Mouse (Mus musculus) left cerebral cortex, postnatal 25 days (tissue): ENCODE data around the gene Cops2. TPM values are rescaled to one million over a fixed set of nuclear protein-coding genes. Genes with fewer than 3 reads are reported as not detected.

Experiments used
- DNase-seq, 2 experiments: peaks; one replicate each; pipeline ENCODE4 v3.0.0; 2022; ENCODE audit warnings: low spot score in 2 of 2, mixed read lengths in 1 of 2
- intact Hi-C: fragments of 180-260 bp; cut with DNase I; formaldehyde crosslinking; loops from one replicate; pipeline ENCODE4 v1.15.1; 2025
- total RNA-seq, 2 experiments: library from RNA; stranded (reverse); gene quantifications; 2 replicates each; pipeline ENCODE4 v1.2.3; 2021

Cops2 gene
- total RNA-seq: 100 to 1,000 TPM; 101 to 103 TPM

DNA sequence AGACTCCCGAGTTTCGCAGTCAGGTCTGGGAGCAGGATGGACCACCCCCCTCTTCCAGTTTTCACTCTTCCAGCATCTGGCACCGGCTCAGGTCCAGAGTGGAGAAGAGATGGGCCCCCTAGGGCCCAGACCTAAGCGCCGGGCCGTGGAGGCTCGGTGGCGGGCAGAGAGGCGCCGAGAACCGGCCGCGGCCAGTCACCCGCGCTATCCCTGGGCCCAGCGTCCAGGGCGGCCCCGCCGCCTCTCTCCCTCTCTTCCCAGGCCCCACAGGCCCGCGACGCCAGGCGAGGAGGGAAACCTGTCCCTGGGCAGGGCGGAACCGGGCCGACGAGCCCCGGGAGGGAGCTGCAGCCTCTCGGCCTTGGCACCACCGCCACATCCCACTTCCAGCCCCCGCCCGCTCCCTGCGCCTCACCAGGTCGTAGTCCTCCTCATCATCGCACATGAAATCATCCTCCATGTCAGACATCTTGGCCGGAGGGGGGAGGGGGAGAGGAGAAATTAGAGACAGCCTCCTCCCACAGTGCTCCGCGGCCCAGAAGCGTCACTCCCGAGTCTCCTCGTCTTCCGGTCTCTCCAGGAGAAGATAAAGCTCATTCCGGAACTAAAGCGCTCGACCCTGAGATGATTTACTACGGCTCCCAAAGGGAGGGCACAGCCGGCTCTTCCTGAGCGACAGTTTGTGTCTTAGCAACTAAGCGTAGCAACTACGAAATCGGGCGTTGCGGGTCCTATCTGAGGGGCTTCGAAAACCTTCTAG lies at the start of gene Cops2, which contains the start of gene Galk2:
Cops2 (minus strand) TSS at position 619 of the 760 bp plus-strand sequence.
Galk2 (plus strand) TSS at position 589 of the 760 bp plus-strand sequence.
- intact Hi-C loops: loop anchor here (1.0 to 10.0 kb wide), 3 partner anchors 76 to 294 kb away; partner anchors contain the start of genes Dtwd1, Fam227b and Secisbp2l

DNA sequence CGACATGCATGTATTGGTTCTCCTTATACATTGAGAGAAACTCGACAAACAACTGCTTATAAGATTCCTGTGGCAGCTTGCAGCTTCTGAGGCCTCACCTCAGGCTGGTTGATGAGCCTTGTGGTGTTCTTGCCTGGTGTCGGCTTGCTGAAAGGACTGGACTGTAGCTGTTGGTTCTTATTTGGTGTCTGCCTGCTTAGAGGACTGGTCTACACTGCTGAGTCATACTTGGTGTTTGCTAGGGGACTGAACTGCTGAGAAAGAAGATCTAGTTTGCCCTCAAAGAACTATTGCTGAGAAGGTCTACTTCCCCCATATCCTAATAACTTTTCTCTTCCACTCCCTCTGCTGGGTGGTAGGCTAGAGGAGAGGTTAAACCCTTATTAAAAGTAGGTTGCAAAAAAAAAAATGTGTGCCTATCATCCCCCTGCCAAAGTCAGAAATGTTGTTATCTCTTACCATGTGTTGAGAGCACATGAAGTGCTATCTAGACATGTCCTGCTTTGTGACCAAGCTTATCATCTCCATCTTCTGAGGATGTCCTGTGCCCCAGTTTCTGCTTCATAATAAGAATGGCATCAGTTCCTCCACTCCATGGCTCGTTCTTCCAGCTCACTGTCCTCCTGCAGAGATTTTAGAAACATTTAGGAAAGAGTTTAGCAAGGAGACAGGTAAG lies 48.8 kb upstream of the Cops2 start:
- DNase-seq: no peak
- intact Hi-C loops: no loop called here

More for the DNA sequence above, at the start of gene Cops2, which contains the start of gene Galk2:
- DNase-seq: peak; percentile 96 to 98

DNA sequence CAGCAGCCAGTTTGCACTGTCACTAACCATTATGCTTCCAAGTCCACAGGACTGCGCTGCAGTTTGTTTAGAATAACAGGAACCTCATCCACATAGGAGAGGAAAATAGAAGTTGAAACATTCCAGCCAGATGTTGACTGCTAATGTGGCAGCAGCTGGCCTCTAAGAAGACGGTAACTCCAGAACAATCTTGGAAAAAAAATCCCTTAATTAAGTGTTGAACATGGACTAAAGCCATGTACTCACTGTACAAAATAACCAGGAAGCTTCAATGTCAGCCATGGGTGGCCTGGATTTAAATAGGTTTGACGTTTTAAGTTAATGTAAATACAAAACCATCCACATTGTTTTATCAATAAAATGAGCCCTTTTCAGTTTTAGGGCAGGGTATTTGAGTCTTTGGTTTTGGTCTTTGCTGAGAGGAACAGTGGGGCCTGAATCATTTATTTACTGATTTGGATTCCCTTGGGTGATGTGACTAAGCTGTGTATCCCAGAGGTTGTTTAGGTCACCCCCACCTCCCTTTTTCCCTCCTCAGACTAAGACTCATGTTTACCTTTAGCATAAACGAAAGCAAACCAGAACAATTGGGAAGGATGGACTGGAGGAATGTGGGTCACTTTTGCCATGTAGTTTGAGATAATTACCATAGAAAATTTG lies 47.6 kb upstream of the Cops2 start:
- DNase-seq: no peak
- intact Hi-C loops: no loop called here

DNA sequence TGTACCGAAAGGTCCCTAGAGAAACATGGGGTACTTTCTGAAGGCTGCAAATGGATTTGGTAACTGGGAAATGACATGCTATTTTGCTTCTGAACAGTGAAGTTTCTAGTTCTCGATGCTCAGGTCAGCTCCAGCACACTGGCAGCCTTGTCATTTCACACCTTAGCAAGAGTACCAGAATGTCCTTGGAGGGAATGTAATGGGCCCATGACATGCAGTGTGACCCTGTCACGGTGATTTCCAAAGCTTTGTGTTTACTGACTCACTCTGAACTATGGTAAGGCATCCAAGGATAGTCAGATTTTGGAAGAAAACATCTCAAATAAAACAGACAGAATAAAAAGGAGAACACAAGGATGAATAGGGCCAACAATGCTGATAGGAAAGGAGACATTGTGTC lies 42.5 kb upstream of the Cops2 start:
- intact Hi-C loops: no loop called here
- no peak for DNase-seq

DNA sequence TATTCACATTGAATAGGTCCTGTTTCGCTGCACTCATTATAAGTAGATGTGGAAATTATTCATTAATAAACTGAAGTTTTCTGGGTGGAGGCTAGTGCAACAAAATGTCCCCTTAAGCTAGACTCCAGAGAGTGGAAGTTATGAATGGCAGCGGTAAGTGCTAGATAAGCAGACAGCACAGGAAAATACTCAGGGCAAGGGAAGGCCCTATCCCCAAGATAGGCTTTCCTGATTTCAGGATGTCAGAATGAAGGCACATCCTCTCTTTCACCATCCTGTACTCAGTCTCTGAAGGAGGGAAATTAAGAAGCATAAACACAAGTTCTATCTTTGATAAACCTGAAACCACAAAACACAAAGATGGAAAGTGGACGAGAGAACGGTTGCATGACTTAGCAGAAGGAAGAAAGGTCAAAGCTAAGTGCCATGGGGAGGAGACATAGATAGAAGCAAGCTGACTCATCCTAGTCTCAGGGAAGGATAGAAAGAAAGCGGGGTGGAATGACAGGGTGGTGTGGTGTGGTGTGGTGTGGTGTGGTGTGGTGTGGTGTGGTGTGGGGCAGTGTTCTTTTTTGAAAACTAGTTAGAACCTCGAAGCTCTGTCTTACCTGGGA lies 42.0 kb upstream of the Cops2 start:
- DNase-seq: no peak
- intact Hi-C loops: no loop called here

DNA sequence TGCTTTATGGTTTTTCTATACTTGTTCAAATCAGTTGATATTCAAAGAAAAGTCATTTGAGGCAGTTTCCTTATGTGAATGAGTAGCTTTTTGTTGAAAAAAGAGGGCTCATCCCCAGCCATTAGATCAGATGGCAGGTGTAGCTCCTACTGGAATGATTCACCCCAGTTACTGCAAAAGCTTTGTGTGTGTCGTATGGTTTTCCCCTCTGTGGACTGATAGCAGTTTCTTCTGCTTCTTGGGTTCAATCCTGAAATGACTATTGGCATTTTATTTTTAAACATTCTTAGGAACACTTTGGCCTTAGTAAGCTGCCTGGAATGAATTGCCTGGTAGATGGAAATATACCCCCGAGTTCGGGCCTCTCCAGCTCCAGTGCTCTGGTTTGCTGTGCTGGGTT lies 37.4 kb upstream of the Cops2 start:
- intact Hi-C loops: loop anchor here (10.0 kb wide), 1 partner anchor 528 kb away; no protein-coding TSS in a partner anchor
- no peak for DNase-seq

DNA sequence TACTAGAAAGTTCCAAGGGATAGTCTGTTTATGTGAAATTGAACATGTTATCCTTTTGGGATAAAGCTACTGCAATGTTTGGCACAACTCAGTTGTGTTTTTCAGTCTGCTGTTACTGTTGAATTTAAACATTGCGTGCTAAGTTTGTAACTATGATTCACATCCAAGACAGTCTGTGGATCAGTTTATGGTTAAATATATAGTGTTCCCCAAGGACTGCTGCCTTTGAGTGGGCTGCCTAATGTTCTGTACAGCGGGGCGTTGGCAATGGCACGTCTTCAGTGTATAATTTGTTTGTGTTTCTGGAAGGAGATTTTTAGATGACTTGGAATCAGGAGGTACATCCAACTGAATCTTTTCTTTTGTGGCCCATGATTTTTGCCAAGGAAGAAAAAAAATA lies 36.2 kb upstream of the Cops2 start:
- intact Hi-C loops: loop anchor here (1.0 to 10.0 kb wide), 2 partner anchors 139 to 530 kb away; partner anchors contain the start of gene Fgf7
- DNase-seq: peak; percentile 6 to 43

DNA sequence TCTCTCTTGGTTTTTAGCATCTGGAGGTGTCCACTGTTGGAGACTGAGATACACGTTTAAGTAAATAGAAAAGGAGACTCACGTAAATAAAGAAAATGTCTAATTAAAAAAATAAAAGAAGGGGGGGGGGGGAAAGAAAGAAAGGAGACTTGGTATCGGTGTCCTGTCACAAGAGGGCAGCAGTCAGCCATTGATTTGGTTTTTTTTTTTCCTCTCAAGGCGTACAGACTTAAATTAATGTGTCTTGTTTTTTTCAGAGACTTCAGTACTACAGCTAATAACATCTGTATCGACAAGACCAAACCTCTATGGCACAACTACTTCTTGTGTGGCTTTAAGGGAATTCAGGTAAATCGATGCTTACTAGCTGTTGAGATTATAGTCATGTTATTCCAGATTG lies 34.2 kb upstream of the Cops2 start:
- DNase-seq: peak; percentile 10 to 28
- intact Hi-C loops: loop anchor here (1.0 to 10.0 kb wide), 4 partner anchors 354 to 629 kb away; no protein-coding TSS in a partner anchor

DNA sequence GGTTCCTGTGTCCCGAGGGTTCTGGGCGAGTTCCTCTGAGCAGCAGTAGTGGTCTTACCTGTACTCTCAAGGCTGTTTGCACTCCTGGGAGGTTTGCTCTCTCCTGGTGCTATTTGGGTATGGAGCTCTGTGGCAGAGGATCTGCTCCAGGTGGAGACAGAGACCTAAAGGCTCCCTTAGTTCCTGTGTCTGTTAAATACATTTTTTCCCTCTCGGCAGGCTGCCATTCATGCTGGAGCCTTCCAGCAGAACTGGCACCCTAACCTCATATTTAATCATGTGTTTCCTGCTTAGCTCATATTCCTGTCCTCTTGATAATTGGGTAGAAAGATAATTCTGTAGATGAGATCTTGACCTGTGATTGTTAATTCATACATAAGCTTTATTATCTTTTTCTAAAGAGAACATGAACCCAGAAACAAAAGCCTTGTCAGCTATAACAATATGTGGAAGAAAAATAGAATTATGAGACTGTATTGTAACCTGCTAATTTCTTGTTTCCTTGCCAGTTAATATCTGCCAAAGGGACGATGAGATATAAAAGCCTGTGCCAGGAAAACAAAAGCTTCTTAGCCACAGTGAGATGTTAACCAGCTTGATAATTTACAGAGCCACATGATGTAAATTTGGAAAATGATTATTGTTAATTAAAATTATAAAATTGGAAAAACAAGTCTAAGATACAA lies 27.1 kb upstream of the Cops2 start:
- intact Hi-C loops: no loop called here
- DNase-seq: no peak

DNA sequence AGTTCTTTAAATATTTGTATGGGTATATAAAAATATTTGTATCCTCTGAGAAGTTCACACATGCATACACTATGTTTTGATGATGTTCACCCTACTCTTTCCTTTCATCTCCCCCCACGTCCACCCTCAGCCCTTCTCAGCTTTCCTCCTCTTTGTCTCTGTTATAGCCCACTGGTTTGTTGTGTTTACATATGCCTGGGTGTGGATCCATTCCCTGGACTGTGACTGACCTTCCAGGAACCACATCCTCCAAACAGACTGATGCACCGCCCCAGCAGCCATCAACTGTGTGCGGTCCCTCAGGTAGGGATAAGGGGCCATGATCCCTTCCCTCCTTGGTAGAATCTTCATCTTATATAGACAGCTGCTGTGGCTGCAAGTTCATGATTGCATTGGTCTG lies 11.2 kb upstream of the Cops2 start:
- no peak for DNase-seq
- intact Hi-C loops: no loop called here

DNA sequence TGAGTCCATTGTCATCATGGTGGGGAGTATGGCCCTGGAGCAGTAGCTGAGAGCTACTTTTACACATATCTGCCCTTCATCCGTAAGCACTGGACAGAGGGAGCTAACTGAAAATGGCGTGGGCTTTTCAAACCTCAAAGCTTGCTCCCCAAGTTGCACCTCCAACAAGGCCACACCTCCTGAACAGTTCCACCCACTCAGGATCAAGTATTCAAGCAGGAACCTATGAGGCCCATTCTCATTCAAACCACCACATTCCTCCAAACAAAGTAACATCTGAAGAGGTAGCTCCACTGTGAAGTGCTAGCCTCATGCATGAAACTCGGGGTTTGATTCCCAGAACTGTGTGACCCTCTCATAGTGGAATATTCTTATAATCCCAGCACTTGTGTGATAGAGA lies 9.4 kb upstream of the Cops2 start:
- DNase-seq: no peak
- intact Hi-C loops: no loop called here

DNA sequence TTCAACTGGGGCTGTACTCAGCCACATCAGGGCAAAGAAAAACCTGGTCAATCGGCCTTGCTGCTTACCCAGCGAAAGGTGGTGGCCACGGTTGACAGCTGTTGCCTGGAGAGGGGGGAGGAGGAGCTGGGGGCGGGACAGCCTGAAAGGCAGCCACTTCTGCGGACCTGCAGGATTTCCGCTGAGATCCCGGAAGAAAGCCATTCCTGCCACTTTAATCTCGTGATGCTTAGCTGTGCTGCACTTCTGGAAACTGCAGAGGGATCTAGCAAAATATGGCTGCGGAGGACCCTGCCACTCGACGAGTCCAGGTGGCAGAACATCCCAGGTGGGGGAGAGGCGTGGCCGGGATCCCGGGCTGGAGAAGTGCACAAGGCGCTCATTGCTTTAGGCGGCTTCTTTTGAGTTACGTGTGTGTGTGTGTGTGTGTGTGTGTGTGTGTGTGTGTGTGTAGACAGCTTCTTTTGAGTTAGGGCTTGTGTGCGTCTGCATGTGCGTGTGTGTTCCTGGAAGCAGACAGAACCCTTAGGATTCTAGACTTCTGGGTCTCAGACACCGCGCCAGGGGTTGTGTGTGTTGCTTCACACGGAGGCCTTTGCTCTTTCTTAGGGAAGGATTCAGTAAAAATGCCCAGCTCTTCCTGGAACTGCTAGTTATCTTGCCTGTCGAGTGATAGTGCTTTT lies 7.3 kb upstream of the Cops2 start:
- peak; percentile 47 to 66 for DNase-seq

DNA sequence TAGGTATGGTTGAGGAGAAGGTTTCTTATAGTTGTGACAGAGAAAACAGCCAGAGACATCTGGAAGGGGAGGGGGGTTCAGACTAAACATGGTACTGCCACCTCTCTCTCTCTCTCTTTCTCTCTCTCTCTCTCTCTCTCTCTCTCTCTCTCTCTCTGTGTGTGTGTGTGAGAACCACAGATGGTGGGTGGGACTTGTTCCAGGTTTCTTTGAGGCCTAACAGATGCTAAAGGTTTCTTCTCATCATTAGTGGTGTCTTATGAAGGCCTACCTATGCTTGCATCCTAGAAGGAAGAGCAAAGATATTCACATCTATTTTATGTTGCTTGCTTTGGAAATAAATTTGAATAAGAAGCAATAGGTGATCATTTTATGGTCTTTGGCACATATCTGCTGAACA lies 6.6 kb upstream of the Cops2 start:
- intact Hi-C loops: no loop called here
- DNase-seq: no peak

More for the DNA sequence above, 7.3 kb upstream of the Cops2 start:
- intact Hi-C loops: no loop called here

DNA sequence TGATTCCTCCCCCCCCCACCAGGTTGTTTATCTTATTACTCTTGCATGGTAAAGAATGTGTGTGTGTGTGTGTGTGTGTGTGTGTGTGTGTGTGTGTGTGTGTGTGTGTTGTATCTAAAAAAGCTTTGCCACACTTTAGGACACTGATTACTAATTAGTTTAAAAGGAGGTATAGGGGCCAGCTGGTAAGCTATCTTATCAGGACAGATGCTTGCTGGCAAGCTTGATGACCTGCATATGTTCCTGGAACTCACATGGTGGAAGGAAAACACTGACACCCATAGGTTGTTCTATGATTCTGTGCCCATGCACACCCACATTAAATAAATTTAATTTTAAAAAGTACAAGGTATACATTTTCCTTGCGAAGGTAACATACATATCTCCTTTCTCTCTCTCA lies 5.6 kb upstream of the Cops2 start:
- no peak for DNase-seq
- intact Hi-C loops: no loop called here

DNA sequence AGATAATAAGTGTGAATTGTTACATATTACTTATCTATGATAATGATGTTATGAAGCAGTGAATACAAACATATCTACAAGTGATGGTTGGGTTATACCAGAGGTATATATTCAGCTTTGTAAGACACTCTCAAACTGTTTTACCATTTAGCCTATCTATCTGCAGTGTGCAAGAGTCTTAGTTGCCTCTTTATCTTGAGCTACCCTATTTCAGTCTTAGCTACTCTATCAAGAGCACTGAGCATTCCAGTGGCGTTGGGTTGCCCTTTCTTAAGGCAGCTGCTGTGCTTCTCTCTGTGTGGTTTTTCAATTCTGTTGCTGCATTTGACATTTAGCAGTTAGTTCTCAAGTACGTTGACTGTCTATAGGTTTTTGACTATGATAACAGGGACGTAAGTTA lies 4.9 kb upstream of the Cops2 start:
- DNase-seq: no peak
- intact Hi-C loops: no loop called here

DNA sequence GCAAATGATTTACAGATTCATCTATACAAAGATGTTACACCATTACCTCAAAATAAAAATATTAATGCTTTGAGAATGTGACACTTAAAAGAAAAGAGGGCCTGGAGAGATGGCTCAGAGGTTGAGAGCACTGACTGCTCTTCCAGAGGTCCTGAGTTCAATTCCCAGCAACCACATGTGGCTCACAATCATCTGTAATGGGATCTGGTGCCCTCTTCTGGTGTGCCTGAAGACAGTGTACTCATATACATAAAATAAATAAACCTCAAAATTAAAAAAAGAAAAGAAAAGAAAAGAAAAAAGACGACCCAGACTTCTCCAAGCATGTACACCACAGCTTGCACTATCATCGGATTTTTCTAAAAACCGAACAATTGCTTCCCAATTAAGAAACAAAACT lies 1.2 kb downstream of the Cops2 start:
- intact Hi-C loops: loop anchor here (5.0 to 10.0 kb wide), 2 partner anchors 193 to 295 kb away; partner anchors contain the start of genes Dtwd1 and Fam227b
- DNase-seq: no peak

DNA sequence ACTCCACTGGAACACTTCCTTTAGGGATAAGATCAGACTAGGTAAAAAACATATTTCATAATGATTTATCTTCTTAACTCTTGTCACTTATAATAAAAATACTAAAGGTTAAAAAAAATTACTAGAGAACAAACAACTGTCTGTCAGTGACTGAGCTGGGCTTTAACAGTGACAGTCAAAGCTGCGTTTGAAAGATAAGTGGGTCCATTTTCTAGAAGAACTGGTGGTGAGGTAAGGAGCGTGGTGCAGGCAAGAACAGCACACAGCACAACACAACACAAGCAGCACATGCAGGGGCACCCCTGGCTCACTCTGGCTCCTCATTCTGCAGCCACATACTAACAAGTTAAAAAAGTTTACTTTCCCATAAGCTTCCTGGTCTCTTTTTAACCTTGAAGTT lies 7.7 kb downstream of the Cops2 start:
- intact Hi-C loops: loop anchor here (10.0 kb wide), 1 partner anchor 186 kb away; no protein-coding TSS in a partner anchor
- DNase-seq: no peak

DNA sequence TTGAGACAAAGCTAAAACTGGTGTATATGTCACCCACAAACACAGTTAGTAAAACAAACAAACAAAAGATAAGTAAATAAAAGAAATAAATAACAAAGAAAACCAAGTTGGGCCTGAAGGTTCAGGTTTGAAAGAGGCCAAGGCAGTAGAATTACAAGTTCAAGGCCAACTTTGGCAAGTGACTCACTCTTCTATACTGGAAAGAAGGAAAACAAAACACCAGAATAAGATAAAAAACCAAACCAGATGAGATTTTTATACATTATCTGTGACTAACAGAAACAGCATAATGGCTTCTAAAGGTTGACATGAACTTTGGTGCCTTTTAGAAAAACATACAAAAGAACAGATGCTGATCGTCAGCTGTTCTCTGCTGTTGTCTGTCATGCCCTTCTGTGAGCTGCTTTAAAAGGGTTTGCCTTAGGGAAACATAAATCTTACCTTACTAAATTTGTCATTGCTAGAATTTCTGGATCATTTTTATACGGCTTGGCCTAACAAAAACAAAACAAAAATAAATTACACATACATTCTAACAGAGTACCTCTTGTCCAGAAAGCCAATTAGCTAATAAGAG lies 20.1 kb downstream of the Cops2 start:
- intact Hi-C loops: no loop called here
- DNase-seq: no peak
